Mouse (Mus musculus): ENCODE measurements around the gene 4930544D05Rik. TPM values are rescaled to one million over a fixed set of nuclear protein-coding genes. Genes with fewer than 3 reads are reported as not detected.

Gene 4930544D05Rik
- polyA plus RNA-seq, 1 experiment from 2014 or later, result not detected

DNA sequence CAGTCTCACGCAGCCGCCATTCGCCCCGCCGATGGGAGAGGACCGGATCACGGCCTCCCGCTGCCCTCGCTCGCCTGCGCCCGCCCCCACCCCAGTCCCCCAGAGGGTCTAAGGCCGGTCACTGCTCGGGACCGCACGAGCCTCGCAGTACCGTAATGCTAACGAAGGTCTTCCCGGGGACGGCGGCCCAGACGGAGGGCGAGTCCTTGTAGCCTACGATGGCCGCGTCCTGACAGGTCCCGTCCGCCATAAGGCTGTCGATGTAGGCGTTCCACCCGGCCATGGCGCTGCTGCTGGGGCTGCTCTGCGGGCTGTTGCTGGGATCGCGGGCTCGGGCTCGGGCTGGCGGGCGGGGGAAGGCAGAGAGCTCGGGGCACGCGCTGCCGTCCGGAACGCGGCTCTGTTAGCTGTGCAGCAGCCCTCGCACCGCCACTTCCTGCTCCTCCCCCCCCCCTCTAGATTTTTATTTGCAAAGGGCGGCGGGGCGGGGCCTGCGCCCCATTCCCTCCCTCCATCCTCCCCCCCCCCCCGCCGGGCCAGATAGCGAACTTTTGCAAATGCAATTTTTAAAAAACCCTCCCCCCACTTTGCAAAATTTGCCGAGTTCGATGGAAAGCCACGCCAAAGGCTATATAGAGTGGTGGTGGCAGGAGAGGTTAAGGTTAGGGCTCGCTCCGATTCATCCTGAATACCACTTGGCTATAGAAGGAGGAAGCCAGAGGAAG lies 38.7 kb downstream of the 4930544D05Rik start, which contains the start of gene Pfn1:
Pfn1 (minus strand) TSS at position 447 of the 725 bp plus-strand sequence.
- ATAC-seq (ENCODE audit: low FRiP score, low TSS enrichment), result peak; percentile 39
- Histone ChIP-seq H3K27me3 (ENCODE audit: insufficient read depth, low read length) (no peaks in the 10 kb centered on the region), H3K36me3 (ENCODE audit: insufficient read depth, low read length) (peaks cover 34% of the 10 kb centered on the region), H3K9ac (replicated peaks; ENCODE audit: low read length) (peak within 1 kb of the TSS; percentile 99), H3K27ac (ENCODE audit: low read length) (peak within 1 kb of the TSS; percentile 99), H3K4me2 (replicated peaks; ENCODE audit: low read depth, low read length) (peak within 1 kb of the TSS; percentile 98), H3K9me3 (ENCODE audit: low read length) (no peaks in the 10 kb centered on the region), H3K4me1 (ENCODE audit: insufficient read depth, low read length) (peaks cover 60% of the 10 kb centered on the region), H3K4me3 (ENCODE audit: low read length) (peak within 1 kb of the TSS; percentile 100)
- WGBS, result under 1% methylated on average over 57 of the region's 61 CpGs

- no peaks in the 10 kb centered on the region for H3K9me3 ChIP-seq (ENCODE audit: low read length)
- peak overlapping the region; percentile 100 for H3K4me3 ChIP-seq (ENCODE audit: low read length)
- H3K36me3 ChIP-seq (ENCODE audit: insufficient read depth, low read length), result peaks cover 27% of the 10 kb centered on the region
- WGBS, result under 1% methylated on average over 48 of the region's 48 CpGs
- H3K4me2 ChIP-seq (replicated peaks; ENCODE audit: low read depth, low read length), result peak overlapping the region; percentile 98
- peak overlapping the region; percentile 99 for H3K9ac ChIP-seq (replicated peaks; ENCODE audit: low read length)
- H3K27ac ChIP-seq (ENCODE audit: low read length), result peak overlapping the region; percentile 99
- ATAC-seq (ENCODE audit: low FRiP score, low TSS enrichment), result peak; percentile 60
- H3K27me3 ChIP-seq (ENCODE audit: insufficient read depth, low read length), result no peaks in the 10 kb centered on the region
- peaks cover 53% of the 10 kb centered on the region for H3K4me1 ChIP-seq (ENCODE audit: insufficient read depth, low read length)
These were observed 39.4 kb downstream of the 4930544D05Rik start for GRCm38 (mm10) chr11:70654923-70655570.

- WGBS, result 1% methylated on average over 58 of the region's 61 CpGs
- peak overlapping the region; percentile 100 for H3K4me3 ChIP-seq (ENCODE audit: low read length)
- peak; percentile 44 for ATAC-seq (ENCODE audit: low FRiP score, low TSS enrichment)
- peak overlapping the region; percentile 99 for H3K9ac ChIP-seq (replicated peaks; ENCODE audit: low read length)
- peak overlapping the region; percentile 99 for H3K27ac ChIP-seq (ENCODE audit: low read length)
- no peaks in the 10 kb centered on the region for H3K27me3 ChIP-seq (ENCODE audit: insufficient read depth, low read length)
- H3K4me1 ChIP-seq (ENCODE audit: insufficient read depth, low read length), result peaks cover 48% of the 10 kb centered on the region
- no peaks in the 10 kb centered on the region for H3K9me3 ChIP-seq (ENCODE audit: low read length)
- peaks cover 27% of the 10 kb centered on the region for H3K36me3 ChIP-seq (ENCODE audit: insufficient read depth, low read length)
- peak overlapping the region; percentile 98 for H3K4me2 ChIP-seq (replicated peaks; ENCODE audit: low read depth, low read length)
These were observed 40.2 kb downstream of the 4930544D05Rik start for GRCm38 (mm10) chr11:70655571-70656455.

DNA sequence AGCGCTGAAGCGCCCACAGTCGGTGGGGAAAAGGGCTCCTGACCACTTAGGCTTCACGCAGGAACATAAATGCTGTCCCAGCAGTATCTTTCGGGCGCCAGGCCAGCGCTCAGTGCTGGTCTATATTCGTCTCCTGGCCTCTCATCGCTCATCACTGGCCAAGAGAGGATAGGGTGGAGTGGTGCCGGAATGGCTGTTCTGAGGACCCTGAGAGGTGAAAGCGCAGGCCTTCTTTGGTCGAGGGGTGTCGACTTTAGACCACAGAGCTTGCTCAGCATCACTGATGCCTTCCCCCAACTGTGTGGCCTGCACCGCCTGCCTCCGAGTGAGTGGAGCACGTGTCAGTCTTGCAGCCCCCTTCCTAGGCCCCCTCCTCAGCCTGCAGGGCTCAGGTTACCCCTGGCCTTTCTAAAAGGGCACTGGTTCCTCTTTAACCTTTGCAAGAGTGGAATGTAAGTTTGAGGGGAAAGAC lies 40.8 kb downstream of the 4930544D05Rik start:
- Histone ChIP-seq H3K9me3 (ENCODE audit: low read length) (no peaks in the 10 kb centered on the region), H3K9ac (replicated peaks; ENCODE audit: low read length) (peak overlapping the region; percentile 99), H3K36me3 (ENCODE audit: insufficient read depth, low read length) (peaks cover 21% of the 10 kb centered on the region), H3K4me1 (ENCODE audit: insufficient read depth, low read length) (peaks cover 41% of the 10 kb centered on the region), H3K4me3 (ENCODE audit: low read length) (peak overlapping the region; percentile 100), H3K27me3 (ENCODE audit: insufficient read depth, low read length) (no peaks in the 10 kb centered on the region), H3K27ac (ENCODE audit: low read length) (peak overlapping the region; percentile 99), H3K4me2 (replicated peaks; ENCODE audit: low read depth, low read length) (peak overlapping the region; percentile 98)
- ATAC-seq (ENCODE audit: low FRiP score, low TSS enrichment), result 0 out of 2 replicates have a peak, but pooled peaks have one; percentile 8
- 11% methylated on average over 16 of the region's 16 CpGs for WGBS

- H3K27me3 ChIP-seq (ENCODE audit: insufficient read depth, low read length), result no peaks in the 10 kb centered on the region
- no peaks in the 10 kb centered on the region for H3K9me3 ChIP-seq (ENCODE audit: low read length)
- H3K4me3 ChIP-seq (ENCODE audit: low read length), result peak within 1 kb of the TSS; percentile 100
- H3K36me3 ChIP-seq (ENCODE audit: insufficient read depth, low read length), result peaks cover 20% of the 10 kb centered on the region
- 7% methylated on average over 3 of the region's 3 CpGs for WGBS
- peaks cover 37% of the 10 kb centered on the region for H3K4me1 ChIP-seq (ENCODE audit: insufficient read depth, low read length)
- no peak for ATAC-seq (ENCODE audit: low FRiP score, low TSS enrichment)
- peak within 1 kb of the TSS; percentile 99 for H3K9ac ChIP-seq (replicated peaks; ENCODE audit: low read length)
- peak within 1 kb of the TSS; percentile 98 for H3K4me2 ChIP-seq (replicated peaks; ENCODE audit: low read depth, low read length)
- peak within 1 kb of the TSS; percentile 99 for H3K27ac ChIP-seq (ENCODE audit: low read length)
These were observed 41.3 kb downstream of the 4930544D05Rik start, which contains the start of gene Eno3 for GRCm38 (mm10) chr11:70656964-70657363. Gene Eno3 (plus strand): TSS chr11:70657202.

- peaks cover 18% of the 10 kb centered on the region for H3K36me3 ChIP-seq (ENCODE audit: insufficient read depth, low read length)
- no peaks in the 10 kb centered on the region for H3K9me3 ChIP-seq (ENCODE audit: low read length)
- H3K27me3 ChIP-seq (ENCODE audit: insufficient read depth, low read length), result no peaks in the 10 kb centered on the region
- no peak overlapping the region for H3K4me3 ChIP-seq (ENCODE audit: low read length)
- 28% methylated on average over 6 of the region's 6 CpGs for WGBS
- H3K4me2 ChIP-seq (replicated peaks; ENCODE audit: low read depth, low read length), result no peak overlapping the region
- 0 out of 2 replicates have a peak overlapping the region, but pooled peaks have one; percentile 99 for H3K27ac ChIP-seq (ENCODE audit: low read length)
- peak overlapping the region; percentile 4; the same call in 1 of the 2 replicates for H3K9ac ChIP-seq (replicated peaks; ENCODE audit: low read length)
- no peak for ATAC-seq (ENCODE audit: low FRiP score, low TSS enrichment)
- H3K4me1 ChIP-seq (ENCODE audit: insufficient read depth, low read length), result peaks cover 31% of the 10 kb centered on the region
These were observed 41.9 kb downstream of the 4930544D05Rik start for GRCm38 (mm10) chr11:70657573-70657972.

DNA sequence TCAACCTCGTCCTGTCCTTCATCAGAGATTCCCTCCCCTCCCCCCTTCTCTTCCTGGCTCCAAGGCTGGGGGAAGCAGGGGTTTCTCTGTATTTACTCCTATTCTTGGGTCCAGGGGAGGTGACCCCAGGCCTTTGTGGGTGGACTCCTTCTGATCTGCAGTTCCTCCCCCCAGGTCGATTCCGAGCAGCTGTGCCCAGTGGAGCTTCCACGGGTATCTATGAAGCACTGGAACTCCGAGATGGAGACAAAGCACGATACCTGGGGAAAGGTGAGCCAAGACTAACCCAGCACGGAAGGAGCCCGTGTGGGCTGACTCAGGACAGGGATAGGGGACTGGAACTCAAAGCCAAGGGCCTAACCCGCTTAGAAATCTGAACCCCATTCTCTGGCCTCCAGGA lies 42.3 kb downstream of the 4930544D05Rik start:
- Histone ChIP-seq H3K4me2 (replicated peaks; ENCODE audit: low read depth, low read length) (no peak overlapping the region), H3K9me3 (ENCODE audit: low read length) (no peaks in the 10 kb centered on the region), H3K36me3 (ENCODE audit: insufficient read depth, low read length) (peaks cover 18% of the 10 kb centered on the region), H3K9ac (replicated peaks; ENCODE audit: low read length) (peak overlapping the region; percentile 3; the same call in 1 of the 2 replicates), H3K27me3 (ENCODE audit: insufficient read depth, low read length) (no peaks in the 10 kb centered on the region), H3K27ac (ENCODE audit: low read length) (no peak overlapping the region), H3K4me1 (ENCODE audit: insufficient read depth, low read length) (peaks cover 26% of the 10 kb centered on the region), H3K4me3 (ENCODE audit: low read length) (no peak overlapping the region)
- ATAC-seq (ENCODE audit: low FRiP score, low TSS enrichment), result no peak
- WGBS, result 36% methylated on average over 9 of the region's 9 CpGs

DNA sequence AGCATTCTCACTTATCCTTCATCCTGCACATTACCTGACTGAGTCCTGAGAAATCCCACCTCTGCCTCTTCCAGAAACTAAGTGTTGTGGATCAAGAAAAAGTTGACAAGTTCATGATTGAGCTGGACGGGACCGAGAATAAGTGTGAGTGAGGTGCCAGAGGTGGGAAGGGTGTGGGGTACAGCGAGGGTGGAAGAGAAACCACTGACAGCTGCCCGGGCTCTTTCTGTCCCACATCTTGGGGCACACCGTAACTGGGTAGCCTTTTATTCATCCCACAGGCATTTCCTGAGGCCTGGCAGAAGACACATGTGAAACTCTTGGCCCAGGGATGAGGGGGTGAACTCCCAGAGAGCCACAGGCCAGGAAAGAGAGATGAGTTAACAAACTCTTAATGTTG lies 42.9 kb downstream of the 4930544D05Rik start:
- H3K4me1 ChIP-seq (ENCODE audit: insufficient read depth, low read length), result peaks cover 26% of the 10 kb centered on the region
- ATAC-seq (ENCODE audit: low FRiP score, low TSS enrichment), result no peak
- H3K9me3 ChIP-seq (ENCODE audit: low read length), result no peaks in the 10 kb centered on the region
- H3K4me2 ChIP-seq (replicated peaks; ENCODE audit: low read depth, low read length), result no peak overlapping the region
- no peak overlapping the region for H3K27ac ChIP-seq (ENCODE audit: low read length)
- peaks cover 22% of the 10 kb centered on the region for H3K36me3 ChIP-seq (ENCODE audit: insufficient read depth, low read length)
- 79% methylated on average over 5 of the region's 5 CpGs for WGBS
- no peak overlapping the region for H3K9ac ChIP-seq (replicated peaks; ENCODE audit: low read length)
- no peak overlapping the region for H3K4me3 ChIP-seq (ENCODE audit: low read length)
- no peaks in the 10 kb centered on the region for H3K27me3 ChIP-seq (ENCODE audit: insufficient read depth, low read length)

GRCm38 (mm10) chr11:70658942-70659341 lies 43.3 kb downstream of the 4930544D05Rik start:
- peaks cover 26% of the 10 kb centered on the region for H3K4me1 ChIP-seq (ENCODE audit: insufficient read depth, low read length)
- no peak overlapping the region for H3K4me3 ChIP-seq (ENCODE audit: low read length)
- WGBS, result 72% methylated on average over 8 of the region's 8 CpGs
- H3K27me3 ChIP-seq (ENCODE audit: insufficient read depth, low read length), result no peaks in the 10 kb centered on the region
- H3K27ac ChIP-seq (ENCODE audit: low read length), result no peak overlapping the region
- no peak overlapping the region for H3K4me2 ChIP-seq (replicated peaks; ENCODE audit: low read depth, low read length)
- no peak for ATAC-seq (ENCODE audit: low FRiP score, low TSS enrichment)
- H3K9ac ChIP-seq (replicated peaks; ENCODE audit: low read length), result no peak overlapping the region
- peaks cover 26% of the 10 kb centered on the region for H3K36me3 ChIP-seq (ENCODE audit: insufficient read depth, low read length)
- no peaks in the 10 kb centered on the region for H3K9me3 ChIP-seq (ENCODE audit: low read length)

Measured in kidney, embryonic 16.5 days (tissue).